Mouse (Mus musculus) midbrain, embryonic 16.5 days (tissue): Measurements from ENCODE around the gene Bnc2. TPM values are rescaled to one million over a fixed set of nuclear protein-coding genes. Genes with fewer than 3 reads are reported as not detected.

Source experiments
- ATAC-seq: fragments of 200-750 bp; cut with Nextera tagmentation; 2 replicates; pipeline ENCODE4 v1.8.0; 2017; ENCODE audit warnings: moderate TSS enrichment
- H3K27ac ChIP-seq: fragments of 300-500 bp; sonication (generic); 2 replicates; pipeline ENCODE4 v1.5.1; 2014; ENCODE audit warnings: mild to moderate bottlenecking, low read length, mixed read lengths
- H3K27me3 ChIP-seq: fragments of 300-500 bp; sonication (generic); 2 replicates; pipeline ENCODE4 v1.6.1; 2014; ENCODE audit warnings: low read depth, low read length, mixed read lengths; ENCODE audit not compliant: control insufficient read depth, insufficient read depth
- H3K36me3 ChIP-seq: fragments of 300-500 bp; sonication (generic); 2 replicates; pipeline ENCODE4 v1.6.1; 2014; ENCODE audit warnings: mild to moderate bottlenecking, low read length, moderate library complexity, mixed read lengths; ENCODE audit not compliant: control insufficient read depth, insufficient read depth
- H3K4me1 ChIP-seq: fragments of 300-500 bp; sonication (generic); 2 replicates; pipeline ENCODE4 v1.6.1; 2014; ENCODE audit warnings: mild to moderate bottlenecking, low read length, mixed read lengths; ENCODE audit not compliant: control insufficient read depth, insufficient read depth
- H3K4me2 ChIP-seq: fragments of 300-500 bp; sonication (generic); 2 replicates; pipeline ENCODE4 v1.6.1; 2014; ENCODE audit warnings: mild to moderate bottlenecking, low read length, mixed read lengths
- H3K4me3 ChIP-seq: fragments of 300-500 bp; sonication (generic); 2 replicates; pipeline ENCODE4 v1.5.1; 2014; ENCODE audit warnings: low read depth, mild to moderate bottlenecking, low read length, moderate library complexity, mixed read lengths
- H3K9ac ChIP-seq: fragments of 300-500 bp; sonication (generic); 2 replicates; pipeline ENCODE4 v1.6.1; 2014; ENCODE audit warnings: low read depth, low read length, mixed read lengths
- H3K9me3 ChIP-seq: fragments of 300-500 bp; sonication (generic); replicated peaks from 2 replicates; pipeline ENCODE4 v1.6.1; 2014; ENCODE audit warnings: mild to moderate bottlenecking, low read length, mixed read lengths; ENCODE audit not compliant: control insufficient read depth, poor library complexity, severe bottlenecking
- WGBS: fragments of 180-500 bp; shearing (Covaris S2); extraction: QIAGEN DNeasy Blood & Tissue Kit; methylation state at CpG from one replicate; pipeline ENCODE4 v1.1.7; 2014; 5-methylcytosine and 5-hydroxymethylcytosine counted together
- polyA plus RNA-seq: library from polyadenylated mRNA; unstranded; fragments of >200 nt; fragmentation: Nextera tagmentation; extraction: Ambion mirVana; gene quantifications from 2 replicates; pipeline ENCODE4 v1.2.1, GENCODE M21; 2015

Bnc2 gene
- polyA plus RNA-seq, 1 experiment from 2014 or later: 20.1 TPM

DNA sequence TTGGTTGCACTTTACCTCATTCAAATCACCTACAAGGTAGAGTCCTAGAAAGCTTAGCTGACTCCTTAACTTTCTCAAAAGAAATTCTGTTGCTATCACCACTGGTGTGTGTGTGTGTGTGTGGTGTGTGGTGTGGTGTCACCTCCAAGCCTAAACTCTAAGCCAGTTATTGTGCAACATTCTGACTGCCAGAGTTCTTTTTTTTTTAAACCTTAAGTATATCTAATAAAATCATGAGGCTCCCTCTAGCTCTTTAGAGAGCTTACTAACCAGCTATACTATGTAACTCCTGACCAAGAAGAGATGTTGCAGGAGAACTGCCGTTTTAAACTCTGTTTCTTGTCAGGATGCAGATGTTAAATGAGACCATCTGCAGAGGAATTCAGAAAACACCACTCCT lies 4.1 kb downstream of the Bnc2 start:
- Histone ChIP-seq H3K4me1 (peaks cover 15% of the 10 kb centered on the region), H3K4me2 (no peak overlapping the region), H3K27ac (no peak overlapping the region), H3K36me3 (no peaks in the 10 kb centered on the region), H3K27me3 (peaks cover 28% of the 10 kb centered on the region), H3K9me3 (no peaks in the 10 kb centered on the region), H3K4me3 (no peak overlapping the region), H3K9ac (no peak overlapping the region)
- ATAC-seq: no peak
- WGBS: 53% methylated on average over 1 of the region's 1 CpGs

DNA sequence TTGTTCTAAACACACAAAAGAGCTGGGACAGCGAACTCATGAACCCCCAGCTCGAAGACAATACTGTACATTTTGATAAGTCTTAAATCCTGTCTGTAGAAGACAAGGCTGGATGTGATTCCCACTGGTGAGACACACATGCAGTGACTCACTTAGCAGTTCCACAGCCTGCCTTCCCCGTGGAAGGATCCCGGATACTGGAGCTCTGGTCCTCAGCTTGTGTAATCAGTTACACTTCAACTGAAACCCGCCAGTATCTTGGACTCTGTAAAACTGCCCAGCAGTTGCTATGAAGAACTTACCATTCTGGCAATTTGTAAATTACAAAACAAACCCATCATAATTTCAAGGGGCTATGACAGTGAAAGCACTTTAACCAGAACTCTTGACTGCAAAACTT lies 5.4 kb downstream of the Bnc2 start:
- no peaks in the 10 kb centered on the region for H3K36me3 ChIP-seq
- peaks cover 28% of the 10 kb centered on the region for H3K27me3 ChIP-seq
- no peak overlapping the region for H3K27ac ChIP-seq
- ATAC-seq: no peak
- peaks cover 7% of the 10 kb centered on the region; the same call in 1 of the 2 replicates for H3K4me1 ChIP-seq
- H3K4me3 ChIP-seq: no peak overlapping the region
- H3K4me2 ChIP-seq: no peak overlapping the region
- H3K9ac ChIP-seq: no peak overlapping the region
- H3K9me3 ChIP-seq: no peaks in the 10 kb centered on the region
- 40% methylated on average over 5 of the region's 5 CpGs for WGBS

GRCm38 (mm10) chr4:84668949-84669605 lies 6.0 kb downstream of the Bnc2 start:
- ATAC-seq: peak; percentile 36; the same call in 1 of the 2 replicates

DNA sequence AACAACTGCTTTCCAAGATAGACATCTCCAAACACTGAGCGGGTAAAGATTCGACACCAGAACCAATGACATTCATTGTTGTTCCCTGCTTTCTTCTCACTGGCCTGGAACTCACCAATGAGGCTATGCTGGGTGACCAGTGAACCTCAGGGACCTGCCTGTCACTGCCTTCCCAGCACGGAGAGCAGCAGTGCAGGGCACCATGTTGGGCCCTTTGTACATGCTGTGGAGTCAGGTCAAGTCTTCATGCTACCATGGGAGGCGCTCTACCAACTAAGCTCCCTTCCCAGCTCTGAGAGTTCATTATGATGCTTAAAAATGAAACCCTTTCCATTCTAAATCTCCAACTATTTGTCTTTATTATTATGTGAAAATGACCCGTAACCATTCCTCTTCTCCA lies 6.8 kb downstream of the Bnc2 start:
- Histone ChIP-seq H3K4me2 (no peak overlapping the region), H3K27ac (no peak overlapping the region), H3K36me3 (no peaks in the 10 kb centered on the region), H3K9ac (no peak overlapping the region), H3K4me3 (no peak overlapping the region), H3K4me1 (peaks cover 2% of the 10 kb centered on the region; the same call in 1 of the 2 replicates), H3K27me3 (peaks cover 24% of the 10 kb centered on the region), H3K9me3 (no peaks in the 10 kb centered on the region)
- WGBS: 84% methylated on average over 5 of the region's 5 CpGs
- no peak for ATAC-seq

More at GRCm38 (mm10) chr4:84668949-84669605, 6.0 kb downstream of the Bnc2 start:
- Histone ChIP-seq H3K9me3 (no peaks in the 10 kb centered on the region), H3K9ac (no peak overlapping the region), H3K36me3 (no peaks in the 10 kb centered on the region), H3K4me3 (no peak overlapping the region), H3K4me2 (peak overlapping the region; percentile 20), H3K4me1 (peaks cover 3% of the 10 kb centered on the region; the same call in 1 of the 2 replicates), H3K27me3 (peaks cover 28% of the 10 kb centered on the region), H3K27ac (no peak overlapping the region)
- 23% methylated on average over 12 of the region's 12 CpGs for WGBS

DNA sequence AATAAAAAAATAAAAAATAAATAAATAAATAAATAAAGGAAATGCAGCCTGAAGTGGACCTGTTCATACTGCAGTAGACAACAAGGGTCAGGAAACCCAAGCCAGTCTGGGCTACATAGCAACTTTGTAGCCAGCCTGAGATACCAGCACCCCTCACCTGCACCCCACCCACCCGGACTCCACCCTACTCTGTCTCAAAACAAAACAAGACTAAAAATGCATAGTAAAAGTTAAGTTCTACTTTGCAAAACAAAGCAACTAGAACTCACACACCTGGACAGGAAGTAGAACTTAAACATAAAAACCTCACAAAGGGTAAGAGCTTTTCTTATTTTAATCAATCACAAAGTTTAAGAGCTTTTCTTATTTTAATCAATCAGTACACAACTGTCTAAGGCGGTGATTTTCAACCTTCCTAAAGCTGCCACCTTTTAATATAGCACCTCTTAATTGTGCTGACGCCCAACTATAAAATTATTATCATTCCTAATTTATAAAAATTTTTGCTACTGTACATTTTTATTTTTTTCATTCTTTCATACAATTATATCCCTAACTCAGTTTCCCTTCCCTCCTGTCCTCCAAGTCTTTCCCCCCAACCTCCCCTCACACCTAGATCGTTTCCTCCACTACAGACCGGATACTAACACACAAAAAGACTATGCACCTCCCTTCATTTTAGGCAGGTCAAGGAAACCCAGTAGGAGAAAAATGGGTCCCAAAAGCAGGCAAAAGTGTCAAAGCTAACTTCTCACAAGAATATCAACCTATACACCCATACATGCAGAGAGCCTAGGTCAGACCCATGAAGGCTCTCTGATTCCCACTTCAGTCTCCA lies 12.6 kb downstream of the Bnc2 start:
- Histone ChIP-seq H3K4me3 (no peak overlapping the region), H3K4me1 (no peaks in the 10 kb centered on the region), H3K4me2 (no peak overlapping the region), H3K36me3 (no peaks in the 10 kb centered on the region), H3K27ac (no peak overlapping the region), H3K9ac (no peak overlapping the region), H3K27me3 (peaks cover 6% of the 10 kb centered on the region), H3K9me3 (no peaks in the 10 kb centered on the region)
- ATAC-seq: no peak
- 94% methylated on average over 5 of the region's 5 CpGs for WGBS

DNA sequence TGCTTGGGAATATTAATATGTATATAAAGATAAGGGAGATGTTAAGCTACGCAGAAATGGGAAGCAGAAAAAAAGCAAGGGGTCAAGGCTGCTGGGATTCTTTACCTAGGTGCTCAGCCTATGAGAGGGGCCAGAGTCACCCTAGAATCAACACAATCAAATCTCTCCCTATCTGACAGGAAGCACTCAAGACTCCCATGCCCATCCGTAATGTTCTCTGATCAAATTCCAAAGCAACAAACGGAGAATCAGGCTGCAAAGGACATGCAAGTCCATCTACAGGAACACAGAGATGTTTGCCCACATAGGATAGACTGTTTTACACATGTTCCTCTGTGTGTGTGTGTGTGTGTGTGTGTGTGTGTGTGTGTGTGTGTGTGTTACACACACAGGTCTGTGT lies 13.7 kb downstream of the Bnc2 start:
- Histone ChIP-seq H3K36me3 (no peaks in the 10 kb centered on the region), H3K27ac (no peak overlapping the region), H3K4me3 (no peak overlapping the region), H3K9ac (no peak overlapping the region), H3K4me2 (no peak overlapping the region), H3K4me1 (no peaks in the 10 kb centered on the region), H3K27me3 (no peaks in the 10 kb centered on the region), H3K9me3 (no peaks in the 10 kb centered on the region)
- 89% methylated on average over 3 of the region's 3 CpGs for WGBS
- no peak for ATAC-seq

- Histone ChIP-seq H3K27ac (no peak overlapping the region), H3K4me1 (no peaks in the 10 kb centered on the region), H3K9ac (no peak overlapping the region), H3K4me2 (no peak overlapping the region), H3K9me3 (no peaks in the 10 kb centered on the region), H3K36me3 (no peaks in the 10 kb centered on the region), H3K4me3 (no peak overlapping the region), H3K27me3 (no peaks in the 10 kb centered on the region)
- 52% methylated on average over 8 of the region's 8 CpGs for WGBS
- no peak for ATAC-seq
Observed at GRCm38 (mm10) chr4:84651786-84652185, 23.3 kb downstream of the Bnc2 start.

GRCm38 (mm10) chr4:84646576-84646975 lies 28.5 kb downstream of the Bnc2 start:
- H3K27ac ChIP-seq: no peak overlapping the region
- H3K9ac ChIP-seq: no peak overlapping the region
- no peak overlapping the region for H3K4me2 ChIP-seq
- no peak for ATAC-seq
- H3K4me3 ChIP-seq: no peak overlapping the region
- H3K27me3 ChIP-seq: no peaks in the 10 kb centered on the region
- no peaks in the 10 kb centered on the region for H3K9me3 ChIP-seq
- no peaks in the 10 kb centered on the region for H3K36me3 ChIP-seq
- no peaks in the 10 kb centered on the region for H3K4me1 ChIP-seq

DNA sequence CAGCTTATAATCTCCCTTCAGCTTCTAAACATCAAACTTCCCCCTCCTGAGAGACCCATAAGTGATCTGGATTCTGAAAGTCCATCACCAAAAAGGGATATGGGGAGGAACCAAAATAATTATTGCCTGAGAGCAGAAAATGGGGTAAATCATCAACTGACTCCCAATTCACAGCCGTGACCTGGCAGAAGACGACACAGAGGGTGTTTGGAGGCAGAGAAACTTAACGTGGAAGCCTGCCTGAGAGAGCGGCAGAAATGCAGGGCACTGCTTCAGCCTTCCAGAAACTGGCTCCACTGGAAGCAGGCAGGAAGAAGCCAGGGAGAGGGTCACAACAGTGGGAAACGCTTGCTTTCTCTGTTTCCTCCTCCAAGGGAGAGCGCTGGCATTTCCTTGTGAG lies 35.9 kb downstream of the Bnc2 start:
- no peak for ATAC-seq
- Histone ChIP-seq H3K9me3 (no peaks in the 10 kb centered on the region), H3K36me3 (no peaks in the 10 kb centered on the region), H3K4me3 (no peak overlapping the region), H3K4me1 (peaks cover 7% of the 10 kb centered on the region; the same call in 1 of the 2 replicates), H3K4me2 (no peak overlapping the region), H3K9ac (no peak overlapping the region), H3K27ac (no peak overlapping the region), H3K27me3 (0 out of 2 replicates have a peak, but pooled peaks cover 3% of the 10 kb centered on the region)
- 72% methylated on average over 6 of the region's 6 CpGs for WGBS
